Mouse (Mus musculus) CH12.LX (cell line): ENCODE measurements around the gene Btnl4. TPM values are rescaled to one million over a fixed set of nuclear protein-coding genes. Genes with fewer than 3 reads are reported as not detected.
"Not testable (repeated sequence)": the region's sequence is repeated elsewhere in the genome, so short reads cannot be mapped to it uniquely, and the experiment has no call there.

Experiments
- DNase-seq: peaks from one replicate; pipeline ENCODE4 v3.0.0-alpha.2; 2013; ENCODE audit errors: extremely low read depth
- H3K27ac ChIP-seq: 2 replicates; pipeline ENCODE4 v1.5.1; 2012; ENCODE audit warnings: low read depth, mild to moderate bottlenecking, control low read depth, moderate library complexity; ENCODE audit not compliant: insufficient read depth
- H3K27me3 ChIP-seq: replicated peaks from 2 replicates; pipeline ENCODE3; 2012; ENCODE audit warnings: inconsistent platforms
- H3K36me3 ChIP-seq, 2 experiments: replicated peaks in 1 of 2; 2 replicates each; pipeline versions ENCODE3 to v1.6.1; 2012; ENCODE audit warnings: inconsistent platforms in 1 of 2, low read length in 1 of 2, mild to moderate bottlenecking in 1 of 2, mixed read lengths in 1 of 2, moderate library complexity in 1 of 2; ENCODE audit not compliant: control insufficient read depth in 1 of 2, insufficient read depth in 1 of 2
- H3K4me1 ChIP-seq, 2 experiments: 2 replicates each; pipeline ENCODE4 v1.6.1; 2012; ENCODE audit warnings: inconsistent platforms in 1 of 2, moderate library complexity in 1 of 2; ENCODE audit not compliant: insufficient read depth in 2 of 2, control insufficient read depth in 1 of 2
- H3K4me2 ChIP-seq: 2 replicates; pipeline ENCODE4 v1.6.1; 2012; ENCODE audit warnings: low read depth, mild to moderate bottlenecking, control low read depth; ENCODE audit not compliant: poor library complexity, insufficient read depth, severe bottlenecking
- H3K4me3 ChIP-seq, 3 experiments: fragments of 150-350 bp in 1 of 3; sonication (generic) in 1 of 3; replicated peaks in 1 of 3; 2 replicates each; pipeline versions ENCODE3 to v1.5.1; 2011 to 2012; ENCODE audit warnings: low read depth in 2 of 3, low read length in 2 of 3, mild to moderate bottlenecking in 2 of 3, moderate library complexity in 2 of 3, control low read depth in 1 of 3, improper control_type of control experiment in 1 of 3, inconsistent platforms in 1 of 3, mixed read lengths in 1 of 3; ENCODE audit not compliant: poor library complexity in 1 of 3
- H3K79me2 ChIP-seq: replicated peaks from 2 replicates; pipeline ENCODE4 v1.6.1; 2012; ENCODE audit warnings: mild to moderate bottlenecking, moderate library complexity; ENCODE audit not compliant: control insufficient read depth, poor library complexity, insufficient read depth, severe bottlenecking; ENCODE audit errors: extremely low read depth
- H3K9ac ChIP-seq: 2 replicates; pipeline ENCODE4 v1.6.1; 2012; ENCODE audit warnings: low read depth, mild to moderate bottlenecking, control low read depth, moderate library complexity; ENCODE audit not compliant: insufficient read depth
- H3K9me3 ChIP-seq: replicated peaks from 2 replicates; pipeline ENCODE3; 2012; ENCODE audit warnings: low read length, inconsistent platforms, mixed read lengths
- CHD2 ChIP-seq: IDR thresholded peaks from 2 replicates; pipeline ENCODE4 v1.6.1; 2011; ENCODE audit warnings: low read length, improper control_type of control experiment
- ELF1 ChIP-seq: IDR thresholded peaks from 2 replicates; pipeline ENCODE4 v1.6.1; 2014; ENCODE audit warnings: low read depth, mild to moderate bottlenecking, inconsistent platforms, low read length, improper control_type of control experiment
- ETS1 ChIP-seq: conservative IDR thresholded peaks from 2 replicates; pipeline ENCODE4 v1.6.1; 2012; ENCODE audit warnings: low read depth, mild to moderate bottlenecking, inconsistent platforms, low read length, improper control_type of control experiment, moderate library complexity
- GABPA ChIP-seq: IDR thresholded peaks from 2 replicates; pipeline ENCODE4 v1.6.1; 2012; ENCODE audit warnings: low read depth, low read length, improper control_type of control experiment, inconsistent platforms; ENCODE audit not compliant: insufficient replicate concordance
- HCFC1 ChIP-seq: IDR thresholded peaks from 2 replicates; pipeline ENCODE4 v1.6.1; 2012; ENCODE audit warnings: low read depth, mild to moderate bottlenecking, inconsistent platforms, low read length, improper control_type of control experiment
- JUND ChIP-seq: conservative IDR thresholded peaks from 2 replicates; pipeline ENCODE4 v1.6.1; 2011; ENCODE audit warnings: low read depth, low read length, improper control_type of control experiment
- KAT2A ChIP-seq: IDR thresholded peaks from 2 replicates; pipeline ENCODE4 v1.6.1; 2012; ENCODE audit warnings: low read length, improper control_type of control experiment, inconsistent platforms; ENCODE audit not compliant: insufficient replicate concordance
- MYC ChIP-seq: IDR thresholded peaks from 2 replicates; pipeline ENCODE4 v1.6.1; 2011; ENCODE audit warnings: low read depth, mild to moderate bottlenecking, improper control_type of control experiment, low read length
- NRF1 ChIP-seq: IDR thresholded peaks from 2 replicates; pipeline ENCODE4 v1.6.1; 2014; ENCODE audit warnings: low read depth, mild to moderate bottlenecking, inconsistent platforms, low read length, improper control_type of control experiment, moderate library complexity
- PAX5 ChIP-seq: IDR thresholded peaks from 2 replicates; pipeline ENCODE4 v1.6.1; 2012; ENCODE audit warnings: low read length, inconsistent platforms, mixed read lengths
- POLR2A ChIP-seq: IDR thresholded peaks from 2 replicates; pipeline ENCODE4 v1.6.1; 2011; ENCODE audit warnings: low read depth, mild to moderate bottlenecking, improper control_type of control experiment, low read length
- RCOR1 ChIP-seq: conservative IDR thresholded peaks from 2 replicates; pipeline ENCODE4 v1.6.1; 2012; ENCODE audit warnings: low read depth, mild to moderate bottlenecking, inconsistent platforms, low read length, improper control_type of control experiment
- SIN3A ChIP-seq: IDR thresholded peaks from 2 replicates; pipeline ENCODE4 v1.6.1; 2012; ENCODE audit warnings: low read length, improper control_type of control experiment, inconsistent platforms
- SMC3 ChIP-seq: IDR thresholded peaks from 2 replicates; pipeline ENCODE4 v1.6.1; 2011; ENCODE audit warnings: low read depth, low read length, improper control_type of control experiment
- TCF12 ChIP-seq: IDR thresholded peaks from 2 replicates; pipeline ENCODE4 v1.6.1; 2014; ENCODE audit warnings: low read depth, mild to moderate bottlenecking, inconsistent platforms, low read length, improper control_type of control experiment
- UBTF ChIP-seq: IDR thresholded peaks from 2 replicates; pipeline ENCODE4 v1.6.1; 2012; ENCODE audit warnings: low read depth, mild to moderate bottlenecking, inconsistent platforms, low read length, improper control_type of control experiment, moderate library complexity
- USF1 ChIP-seq: IDR thresholded peaks from 2 replicates; pipeline ENCODE4 v1.6.1; 2014; ENCODE audit warnings: low read depth, mild to moderate bottlenecking, inconsistent platforms, low read length, improper control_type of control experiment
- USF2 ChIP-seq: conservative IDR thresholded peaks from 2 replicates; pipeline ENCODE4 v1.6.1; 2011; ENCODE audit warnings: low read depth, low read length, improper control_type of control experiment
- ZC3H11A ChIP-seq: IDR thresholded peaks from 2 replicates; pipeline ENCODE4 v1.6.1; 2012; ENCODE audit warnings: low read depth, mild to moderate bottlenecking, inconsistent platforms, low read length, improper control_type of control experiment
- ZKSCAN1 ChIP-seq: IDR thresholded peaks from 2 replicates; pipeline ENCODE4 v1.6.1; 2012; ENCODE audit warnings: low read depth, inconsistent platforms, low read length, improper control_type of control experiment, borderline replicate concordance
- dilution Hi-C: fragments of 300-500 bp; cut with MboI; formaldehyde crosslinking; loops from 2 replicates; pipeline ENCODE4 v1.14.3; 2020; ENCODE audit warnings: low sequenced_read_pairs; ENCODE audit not compliant: extremely low pct_unique_long_range_greater_than_20kb, extremely low pct_ligation_motif_present
- in situ Hi-C: fragments of 300-500 bp; cut with MboI; formaldehyde crosslinking; loops from 3 replicates; pipeline ENCODE4 v1.14.3; 2019; ENCODE audit warnings: low sequenced_read_pairs, low pct_ligation_motif_present, low pct_unique_long_range_greater_than_20kb, mixed read lengths
- polyA plus RNA-seq: library from polyadenylated mRNA; unstranded; fragments of >175 nt; gene quantifications from 2 replicates; pipeline ENCODE4 v1.2.1, GENCODE M21; 2012; ENCODE audit warnings: low read depth; ENCODE audit not compliant: insufficient read length
- total RNA-seq, 2 experiments: library from RNA; depleted of rRNA; stranded (reverse); fragments of 300-350 nt in 1 of 2; fragments of >200 nt in 1 of 2; gene quantifications; 2 replicates each; pipeline ENCODE4 v1.2.3; 2012 to 2014

Btnl4 gene
- total and polyA plus RNA-seq, 3 experiments: not detected

- Histone ChIP-seq H3K27ac (no peak overlapping the region), H3K4me1 (no peaks in the 10 kb centered on the region), H3K27me3 (peaks cover 24% of the 10 kb centered on the region), H3K79me2 (no peaks in the 10 kb centered on the region), H3K4me3 (no peak overlapping the region), H3K9me3 (no peaks in the 10 kb centered on the region), H3K36me3 (no peaks in the 10 kb centered on the region), H3K4me2 (no peak overlapping the region), H3K9ac (no peak overlapping the region)
- TF ChIP-seq RCOR1 (no peak), HCFC1 (no peak), ZKSCAN1 (no peak), POLR2A (no peak), TCF12 (no peak), SMC3 (no peak), USF2 (no peak), JUND (no peak), CHD2 (no peak), GABPA (no peak), NRF1 (no peak), SIN3A (no peak), ELF1 (no peak), USF1 (no peak), PAX5 (no peak), KAT2A (no peak), ZC3H11A (no peak), ETS1 (no peak), MYC (no peak), UBTF (no peak)
- in situ Hi-C loops: loop anchor here (5.0 kb wide), 1 partner anchor 44 kb away; no protein-coding TSS in a partner anchor
- dilution Hi-C loops: no loop called here
- DNase-seq: no peak
Measured at GRCm38 (mm10) chr17:34516514-34516913, 39.4 kb upstream of the Btnl4 start.

DNA sequence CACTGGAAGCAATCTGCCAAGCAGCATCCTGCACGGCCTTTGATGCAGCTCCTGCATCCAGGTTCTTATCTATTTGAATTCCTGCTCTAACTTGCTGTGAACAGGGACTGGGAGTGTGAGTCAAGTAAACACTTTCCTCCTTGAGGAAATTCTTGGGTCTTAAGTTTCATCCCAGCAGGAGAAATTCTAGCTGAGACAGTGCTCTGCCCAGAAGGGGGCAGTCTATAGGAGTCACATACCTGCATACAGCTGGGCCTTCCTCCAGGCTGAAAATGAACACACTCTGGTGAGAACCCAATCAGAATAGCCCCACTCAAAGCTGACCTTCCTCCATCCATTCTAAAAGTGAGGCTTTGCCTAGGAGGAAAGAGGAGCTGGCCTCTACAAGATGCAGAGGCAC, 34.6 kb upstream of the Btnl4 start:
- H3K36me3 ChIP-seq, H3K4me3 ChIP-seq, DNase-seq, H3K9me3 ChIP-seq, H3K27me3 ChIP-seq, H3K4me1 ChIP-seq, H3K4me2 ChIP-seq, H3K79me2 ChIP-seq, H3K27ac ChIP-seq, in situ Hi-C loops, dilution Hi-C loops, H3K9ac ChIP-seq: not testable (repeated sequence)
